Mouse (Mus musculus) midbrain, postnatal 0 days (tissue): ENCODE data around the gene Gal3st1. TPM values are rescaled to one million over a fixed set of nuclear protein-coding genes. Genes with fewer than 3 reads are reported as not detected.
A peak's percentile ranks its signal among the peaks of the same experiment; 100 is the strongest.

Experiments used
- ATAC-seq: fragments of 200-750 bp; cut with Nextera tagmentation; 2 replicates; pipeline ENCODE4 v1.8.0; 2017; ENCODE audit warnings: moderate number of reproducible peaks, mild to moderate bottlenecking, moderate TSS enrichment, moderate library complexity; ENCODE audit not compliant: low FRiP score
- DNase-seq: peaks from one replicate; pipeline ENCODE4 v3.0.0-alpha.2; 2015; ENCODE audit warnings: low spot score
- H3K27ac ChIP-seq: fragments of 300-500 bp; sonication (generic); 2 replicates; pipeline ENCODE4 v1.5.1; 2014; ENCODE audit warnings: low read depth, mild to moderate bottlenecking, low read length, mixed read lengths
- H3K27me3 ChIP-seq: fragments of 300-500 bp; sonication (generic); 2 replicates; pipeline ENCODE4 v1.6.1; 2014; ENCODE audit warnings: low read length, control low read depth, mixed read lengths; ENCODE audit not compliant: insufficient read depth
- H3K36me3 ChIP-seq: fragments of 300-500 bp; sonication (generic); 2 replicates; pipeline ENCODE4 v1.6.1; 2014; ENCODE audit warnings: low read length, control low read depth, mixed read lengths; ENCODE audit not compliant: insufficient read depth
- H3K4me1 ChIP-seq: fragments of 300-500 bp; sonication (generic); 2 replicates; pipeline ENCODE4 v1.6.1; 2014; ENCODE audit warnings: mild to moderate bottlenecking, control low read depth, antibody characterized with exemption, low read length, mixed read lengths; ENCODE audit not compliant: insufficient read depth
- H3K4me2 ChIP-seq: fragments of 300-500 bp; sonication (generic); 2 replicates; pipeline ENCODE4 v1.6.1; 2014; ENCODE audit warnings: low read depth, mild to moderate bottlenecking, low read length, mixed read lengths; ENCODE audit not compliant: poor library complexity, severe bottlenecking
- H3K4me3 ChIP-seq: fragments of 300-500 bp; sonication (generic); 2 replicates; pipeline ENCODE4 v1.5.1; 2014; ENCODE audit warnings: low read depth, mild to moderate bottlenecking, low read length, moderate library complexity
- H3K9ac ChIP-seq: fragments of 300-500 bp; sonication (generic); replicated peaks from 2 replicates; pipeline ENCODE4 v1.6.1; 2014; ENCODE audit warnings: mild to moderate bottlenecking, low read length, moderate library complexity, mixed read lengths; ENCODE audit not compliant: poor library complexity, severe bottlenecking
- H3K9me3 ChIP-seq: fragments of 300-500 bp; sonication (generic); 2 replicates; pipeline ENCODE4 v1.6.1; 2016; ENCODE audit warnings: low read length, control low read depth
- CTCF ChIP-seq: IDR thresholded peaks from 2 replicates; pipeline ENCODE4 v1.5.1; 2016; ENCODE audit warnings: antibody characterized with exemption, mild to moderate bottlenecking
- WGBS: fragments of 180-500 bp; shearing (Covaris S2); extraction: QIAGEN DNeasy Blood & Tissue Kit; methylation state at CpG from one replicate; pipeline ENCODE4 v1.1.7; 2014; 5-methylcytosine and 5-hydroxymethylcytosine counted together
- polyA plus RNA-seq: library from polyadenylated mRNA; unstranded; fragments of >200 nt; fragmentation: Nextera tagmentation; extraction: Ambion mirVana; gene quantifications from 2 replicates; pipeline ENCODE4 v1.2.1, GENCODE M21; 2015
- total RNA-seq: library from RNA; depleted of rRNA; stranded (reverse); fragments of >200 nt; gene quantifications from 2 replicates; pipeline ENCODE4 v1.2.3, GENCODE M21; 2014

The Gal3st1 gene
- total and polyA plus RNA-seq, 2 experiments from 2014 or later = 12.7 to 17.0 TPM

DNA sequence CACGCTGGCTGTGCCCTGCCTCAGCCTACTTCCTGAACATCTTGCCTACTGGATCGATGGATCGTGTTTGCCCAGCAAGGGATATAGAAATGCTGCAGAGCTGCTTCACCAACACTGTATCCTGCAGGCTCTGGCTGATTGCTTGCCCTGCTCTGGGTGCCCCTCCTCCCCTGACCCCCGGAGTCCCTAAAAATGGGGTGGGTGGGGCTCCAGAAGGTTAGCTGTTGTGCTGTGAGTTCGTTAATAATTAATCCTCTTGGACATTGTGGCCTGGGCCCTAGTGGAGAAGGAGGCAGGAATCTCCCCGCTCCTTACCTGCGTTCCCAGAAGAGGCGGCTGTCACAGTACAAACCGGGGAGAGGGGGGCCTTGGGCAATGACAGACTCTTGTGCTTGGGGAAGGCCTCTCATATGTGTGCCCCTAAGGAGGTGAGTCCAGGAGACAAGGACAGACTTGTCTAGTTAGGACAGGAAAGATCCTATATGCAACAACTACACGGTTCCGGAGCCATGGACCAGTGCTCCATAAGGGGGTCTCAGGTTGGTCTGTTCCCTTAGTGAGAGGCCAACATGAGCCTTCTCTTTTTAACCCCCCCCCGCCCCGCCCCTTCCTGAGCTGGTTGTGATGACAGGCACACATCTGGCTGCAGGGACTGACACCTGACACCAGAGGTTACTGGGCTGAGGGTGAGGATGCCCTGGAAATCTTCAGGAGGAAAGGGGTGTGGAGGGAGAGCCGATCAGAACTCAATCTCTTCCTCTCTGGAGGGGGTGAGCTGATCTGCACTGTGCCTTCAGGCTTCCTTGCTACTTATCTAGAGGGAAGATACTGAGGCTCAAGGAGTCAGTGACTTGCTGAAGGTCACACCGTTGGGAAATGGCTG is 668 bp downstream of the Gal3st1 start:
- 12% methylated on average over 15 of the region's 15 CpGs for WGBS
- Histone ChIP-seq H3K4me2 (peak overlapping the region; percentile 80), H3K27me3 (0 out of 2 replicates have a peak, but pooled peaks cover 3% of the 10 kb centered on the region), H3K9me3 (no peaks in the 10 kb centered on the region), H3K4me3 (peak overlapping the region; percentile 43), H3K4me1 (no peaks in the 10 kb centered on the region), H3K27ac (peak overlapping the region; percentile 26; the same call in 1 of the 2 replicates), H3K9ac (peak overlapping the region; percentile 61), H3K36me3 (peaks cover 12% of the 10 kb centered on the region)
- no peak for TF ChIP-seq CTCF
- DNase-seq (no peak), ATAC-seq (peak; percentile 38)

DNA sequence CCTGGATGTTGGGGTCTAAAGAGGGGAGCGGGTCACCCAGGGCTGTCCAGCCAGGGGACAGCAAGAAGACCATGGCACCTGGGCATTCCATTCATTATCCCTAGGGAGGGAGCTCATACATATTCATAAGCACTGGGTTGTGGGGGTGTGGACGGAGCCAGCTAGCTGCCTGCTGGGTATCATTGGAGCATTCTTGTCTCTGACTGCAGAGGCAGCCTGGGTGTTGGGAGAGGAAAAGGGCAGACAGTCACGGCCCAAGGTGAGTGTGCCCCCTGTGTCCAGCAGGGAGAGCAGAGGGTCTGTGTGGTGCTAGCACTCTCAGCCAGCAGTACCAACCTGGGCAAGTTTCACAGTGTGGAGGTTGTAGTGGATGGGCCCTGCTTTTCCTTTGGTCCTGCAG is 6.3 kb downstream of the Gal3st1 start:
- no peaks in the 10 kb centered on the region for H3K36me3 ChIP-seq
- TF ChIP-seq CTCF = no peak
- ATAC-seq (no peak), DNase-seq (no peak)
- no peak overlapping the region for H3K27ac ChIP-seq
- H3K4me2 ChIP-seq = no peak overlapping the region
- 0 out of 2 replicates have a peak, but pooled peaks cover 3% of the 10 kb centered on the region for H3K27me3 ChIP-seq
- H3K4me1 ChIP-seq = no peaks in the 10 kb centered on the region
- H3K9me3 ChIP-seq = no peaks in the 10 kb centered on the region
- H3K4me3 ChIP-seq = no peak overlapping the region
- WGBS = 40% methylated on average over 3 of the region's 3 CpGs
- H3K9ac ChIP-seq = no peak overlapping the region

DNA sequence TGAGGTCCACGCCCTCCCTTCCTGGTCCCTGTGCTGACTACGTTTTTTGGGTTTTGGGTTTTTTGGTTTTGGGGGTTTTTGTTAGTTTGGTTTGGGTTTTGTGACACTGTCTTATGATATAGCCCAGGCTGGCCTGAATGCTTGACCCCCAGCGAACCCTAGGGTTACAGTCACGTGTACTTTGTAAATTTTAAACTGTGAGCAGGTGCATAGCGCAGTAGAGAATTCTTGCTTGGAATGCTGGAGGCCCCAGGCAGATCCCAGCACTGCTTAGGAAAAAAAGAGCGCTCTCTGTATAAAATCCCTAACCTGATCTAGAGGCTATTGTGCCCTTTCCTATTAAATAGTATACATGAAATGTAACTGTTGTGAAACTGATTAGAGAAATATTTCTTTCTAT is 9.7 kb downstream of the Gal3st1 start:
- no peak for DNase-seq

DNA sequence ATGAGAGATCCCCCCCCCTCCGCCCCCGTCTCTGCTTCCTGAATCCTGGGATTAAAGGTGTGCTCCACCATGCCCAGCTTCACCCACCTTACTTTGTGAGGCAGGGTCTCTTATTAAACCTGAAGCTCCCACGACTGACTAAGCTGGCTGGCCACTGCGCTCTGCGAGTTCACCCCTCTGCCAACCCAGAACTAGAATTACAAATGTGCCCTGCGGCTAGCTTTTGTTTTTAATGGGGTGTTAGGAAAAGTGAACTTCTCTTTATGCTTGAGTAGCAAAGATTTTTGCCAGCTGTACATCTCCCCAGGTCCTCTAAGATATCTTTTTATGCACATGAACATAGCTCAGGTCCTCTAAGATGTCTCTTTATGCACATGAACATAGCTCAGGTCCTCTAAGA is 10.5 kb downstream of the Gal3st1 start:
- H3K4me3 ChIP-seq = no peak overlapping the region

More for the DNA sequence above, 9.7 kb downstream of the Gal3st1 start:
- no peak overlapping the region for H3K4me3 ChIP-seq
- no peaks in the 10 kb centered on the region for H3K4me1 ChIP-seq
- TF ChIP-seq CTCF = no peak
- no peaks in the 10 kb centered on the region for H3K36me3 ChIP-seq
- H3K9me3 ChIP-seq = no peaks in the 10 kb centered on the region
- peaks cover 14% of the 10 kb centered on the region; the same call in 1 of the 2 replicates for H3K27me3 ChIP-seq
- WGBS = 81% methylated on average over 6 of the region's 6 CpGs
- H3K4me2 ChIP-seq = no peak overlapping the region
- H3K9ac ChIP-seq = no peak overlapping the region
- no peak for ATAC-seq
- H3K27ac ChIP-seq = no peak overlapping the region

DNA sequence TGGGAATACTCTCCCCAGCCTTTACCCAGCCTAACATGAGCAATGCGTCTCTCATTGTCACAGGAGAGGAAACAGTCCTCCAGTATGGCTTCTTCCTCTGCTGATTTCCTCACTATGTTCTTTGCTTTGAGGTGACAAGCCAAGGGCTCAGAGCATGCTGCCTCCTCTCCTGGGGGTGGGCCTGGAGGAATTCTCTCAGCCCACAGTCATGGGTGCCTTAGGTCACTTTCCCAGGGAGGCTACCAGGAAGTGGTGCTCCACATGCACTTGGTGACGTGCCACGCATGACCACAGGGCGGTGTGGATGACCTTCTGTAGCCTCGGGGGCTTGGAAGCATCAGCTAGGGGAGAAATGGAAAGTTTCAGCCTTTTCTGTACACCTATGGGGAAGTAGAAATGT is 12.1 kb downstream of the Gal3st1 start:
- no peak for TF ChIP-seq CTCF
- Histone ChIP-seq H3K4me3 (no peak overlapping the region), H3K4me1 (no peaks in the 10 kb centered on the region), H3K9ac (no peak overlapping the region), H3K27ac (no peak overlapping the region), H3K4me2 (no peak overlapping the region), H3K27me3 (peaks cover 31% of the 10 kb centered on the region), H3K36me3 (no peaks in the 10 kb centered on the region), H3K9me3 (no peaks in the 10 kb centered on the region)
- 87% methylated on average over 5 of the region's 5 CpGs for WGBS
- no peak for DNase-seq
- no peak for ATAC-seq

More for the DNA sequence above, 10.5 kb downstream of the Gal3st1 start:
- no peak overlapping the region for H3K4me2 ChIP-seq
- 85% methylated on average over 6 of the region's 6 CpGs for WGBS
- H3K36me3 ChIP-seq = no peaks in the 10 kb centered on the region
- no peak overlapping the region for H3K27ac ChIP-seq
- H3K27me3 ChIP-seq = peaks cover 21% of the 10 kb centered on the region
- ATAC-seq (no peak), DNase-seq (no peak)
- H3K9ac ChIP-seq = no peak overlapping the region
- H3K4me1 ChIP-seq = no peaks in the 10 kb centered on the region
- TF ChIP-seq CTCF = no peak
- H3K9me3 ChIP-seq = no peaks in the 10 kb centered on the region

DNA sequence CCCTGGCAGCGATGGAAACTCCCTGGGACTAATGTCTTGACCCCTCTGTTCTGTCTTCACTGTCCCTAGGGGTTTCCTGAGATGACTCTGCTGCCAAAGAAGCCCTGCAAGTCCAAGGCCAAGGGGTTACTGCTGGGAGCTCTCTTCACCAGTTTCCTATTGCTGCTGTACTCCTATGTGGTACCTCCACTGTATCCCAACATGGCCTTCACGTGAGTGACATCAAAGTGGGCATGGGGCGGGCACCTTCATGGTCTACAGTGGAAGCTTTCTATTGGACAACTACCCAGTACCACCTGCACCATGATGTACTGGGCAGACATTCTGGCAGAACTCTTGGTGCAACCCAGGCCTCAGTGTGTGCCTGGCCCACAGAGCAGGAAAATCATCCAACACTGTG is 13.4 kb downstream of the Gal3st1 start:
- Histone ChIP-seq H3K27ac (no peak overlapping the region), H3K9ac (no peak overlapping the region), H3K4me2 (no peak overlapping the region), H3K27me3 (peaks cover 31% of the 10 kb centered on the region), H3K4me1 (no peaks in the 10 kb centered on the region), H3K36me3 (no peaks in the 10 kb centered on the region), H3K9me3 (no peaks in the 10 kb centered on the region), H3K4me3 (no peak overlapping the region)
- TF ChIP-seq CTCF = no peak
- WGBS = 95% methylated on average over 3 of the region's 3 CpGs
- no peak for DNase-seq
- no peak for ATAC-seq
